Mouse (Mus musculus): Measurements from ENCODE around the gene Ttc39d. TPM values are rescaled to one million over a fixed set of nuclear protein-coding genes. Genes with fewer than 3 reads are reported as not detected.
A peak's percentile ranks its signal among the peaks of the same experiment; 100 is the strongest.
"Not testable (repeated sequence)": the region's sequence is repeated elsewhere in the genome, so short reads cannot be mapped to it uniquely, and the experiment has no call there.

Ttc39d gene
- polyA plus RNA-seq (2012; rRNA removed), result not detected in 2 replicates

DNA sequence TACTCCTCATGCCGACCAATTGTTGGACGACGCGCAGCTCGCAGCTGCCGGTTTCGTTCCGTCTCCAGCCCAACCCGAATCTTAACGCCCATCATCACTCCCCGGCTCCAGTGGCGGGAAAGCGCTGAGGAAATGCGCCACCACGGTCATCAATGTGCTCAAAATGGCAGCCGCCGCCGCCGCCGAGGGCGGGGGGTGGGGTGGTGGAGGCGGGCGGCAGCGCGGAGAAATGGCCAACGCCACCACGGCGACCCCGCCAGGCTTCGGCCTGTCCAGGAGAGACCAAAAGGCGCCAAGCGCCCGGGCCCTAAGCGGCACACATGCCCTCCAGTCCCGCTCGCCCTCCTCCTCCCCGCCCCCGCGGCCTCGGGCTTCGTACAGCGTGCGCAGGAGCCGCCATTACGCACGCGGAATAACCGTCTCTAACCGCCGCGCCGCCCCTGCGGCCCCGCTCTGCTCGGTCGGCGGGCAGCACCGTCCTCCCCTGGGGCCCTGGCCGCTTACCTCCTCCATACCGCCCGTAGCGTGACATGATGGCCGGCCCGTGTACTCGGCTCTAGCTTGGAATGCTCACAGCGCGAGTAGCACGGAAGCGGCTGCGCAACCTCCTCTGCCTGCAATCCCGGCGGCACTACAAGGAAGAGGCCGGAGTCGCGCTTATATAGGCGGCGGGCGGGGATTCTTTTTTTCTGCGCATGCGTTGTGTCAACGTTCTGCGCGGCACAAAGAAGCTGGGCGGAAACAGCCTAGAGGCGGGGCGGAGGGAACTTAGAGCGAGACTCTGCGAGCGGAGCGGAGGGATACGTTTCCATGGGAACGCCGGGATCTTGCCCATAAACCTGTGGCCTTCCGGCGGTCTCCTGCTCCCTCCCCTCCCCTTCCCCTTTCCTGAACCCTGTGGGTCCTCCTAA lies at the start of gene Ttc39d, which contains the start of gene Srsf7:
TSS of gene Ttc39d (plus strand) at position 790 of the 911 bp plus-strand sequence.
TSS of gene Srsf7 (minus strand) at position 637 of the 911 bp plus-strand sequence.
- DNase-seq (ENCODE audit: low read depth, low spot score), result peak; percentile 90
- WGBS, result under 1% methylated on average over 95 of the region's 95 CpGs

DNA sequence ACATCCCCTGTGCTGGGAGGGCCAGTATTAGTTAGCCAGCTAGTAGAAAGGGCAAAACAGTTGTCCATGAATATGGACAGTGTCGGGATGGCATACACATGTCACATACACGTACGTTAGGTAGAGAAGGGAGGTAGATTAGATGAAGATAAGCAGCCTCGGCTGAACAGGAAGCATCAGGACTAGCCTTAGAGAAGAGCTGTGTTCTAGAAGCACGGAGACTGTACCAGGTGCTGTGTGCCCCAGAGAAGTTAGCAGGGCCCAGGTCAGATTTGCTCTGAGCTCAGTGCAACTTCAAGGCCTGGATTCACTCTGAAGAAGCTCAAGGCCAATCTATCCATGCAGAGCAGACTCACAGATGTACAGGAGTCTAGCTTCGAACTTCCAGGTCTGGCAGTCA lies 49.8 kb upstream of the Ttc39d start:
- DNase-seq (ENCODE audit: low read depth, low spot score), result no peak
- WGBS, result 86% methylated on average over 6 of the region's 6 CpGs

DNA sequence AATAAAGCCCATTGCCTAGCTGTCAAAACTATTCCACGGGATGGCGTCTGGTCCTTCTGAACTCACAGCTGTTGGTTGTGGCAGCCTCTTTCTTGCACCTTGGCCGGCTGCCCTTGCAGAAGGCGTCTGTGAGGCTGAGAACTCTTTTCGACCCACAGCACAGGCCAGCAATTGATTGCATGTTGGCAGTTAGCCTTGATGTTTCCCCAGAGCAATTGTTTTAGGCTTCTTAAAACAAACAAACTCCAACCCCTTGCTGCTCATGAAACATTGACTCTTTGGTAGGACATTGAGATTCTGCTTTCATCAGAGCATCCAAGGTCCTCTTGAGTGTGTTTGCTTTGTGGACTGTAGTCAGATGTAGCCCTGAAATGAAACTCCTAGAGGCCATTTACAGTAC lies 46.8 kb upstream of the Ttc39d start:
- 37% methylated on average over 5 of the region's 5 CpGs for WGBS
- no peak for DNase-seq (ENCODE audit: low read depth, low spot score)

DNA sequence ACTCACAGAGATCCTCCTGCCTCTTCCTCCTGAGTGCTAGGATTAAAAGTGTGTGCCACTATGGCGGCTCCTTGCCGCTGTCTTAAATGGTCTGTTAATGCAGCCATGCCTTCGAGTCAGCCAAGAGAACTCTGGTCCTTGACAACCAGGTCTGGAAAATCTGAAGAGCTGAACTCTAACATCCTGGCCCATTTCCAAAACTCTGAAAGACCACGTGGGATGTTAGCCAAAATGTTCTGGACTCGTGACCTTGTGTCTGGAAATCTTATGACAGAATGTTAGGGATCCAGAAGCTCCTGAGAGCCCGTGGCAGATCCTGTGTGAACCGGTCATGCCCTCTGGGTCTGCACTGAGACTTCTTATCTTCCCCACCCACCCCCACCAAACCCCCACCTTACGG lies 43.3 kb upstream of the Ttc39d start:
- no peak for DNase-seq (ENCODE audit: low read depth, low spot score)
- 71% methylated on average over 8 of the region's 8 CpGs for WGBS

DNA sequence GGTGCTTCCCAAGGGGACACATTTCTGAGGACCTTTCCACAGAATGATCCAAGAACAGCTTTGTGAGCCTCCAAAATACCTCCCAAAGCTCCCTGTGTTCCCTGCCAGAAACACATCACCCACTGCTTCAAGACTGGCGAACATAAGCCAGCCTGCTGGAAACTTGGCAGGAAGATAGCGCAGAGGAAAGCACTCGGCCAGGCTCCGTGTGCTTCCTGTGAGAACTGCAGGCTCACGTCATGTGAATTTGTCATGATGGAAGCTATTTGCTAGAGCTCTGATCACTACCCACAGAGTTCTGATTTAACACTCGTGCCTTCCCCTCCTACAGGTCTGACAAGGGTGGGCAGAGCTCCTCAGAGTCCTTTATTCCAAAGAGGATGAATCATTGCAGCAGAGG lies 41.5 kb upstream of the Ttc39d start:
- 71% methylated on average over 6 of the region's 6 CpGs for WGBS
- no peak for DNase-seq (ENCODE audit: low read depth, low spot score)

DNA sequence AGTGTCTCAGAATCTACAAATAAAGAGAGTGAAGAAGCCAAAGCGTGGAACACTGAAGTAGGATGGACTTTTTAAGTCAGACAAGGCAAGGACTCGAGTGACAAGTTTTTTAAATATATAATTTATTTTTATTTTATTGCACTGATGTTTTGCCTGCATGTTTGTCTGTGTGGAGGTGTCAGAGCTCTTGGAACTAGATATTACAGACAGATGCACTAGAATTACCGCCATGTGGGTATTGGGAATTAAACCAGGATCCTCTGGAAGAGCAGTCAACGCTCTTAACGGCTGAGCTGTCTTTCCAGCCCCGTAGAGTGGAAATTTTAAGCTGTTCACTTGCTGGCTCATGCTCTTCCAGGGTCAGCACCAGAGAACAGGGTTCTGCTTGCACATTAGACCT lies 40.9 kb upstream of the Ttc39d start:
- 80% methylated on average over 6 of the region's 6 CpGs for WGBS

DNA sequence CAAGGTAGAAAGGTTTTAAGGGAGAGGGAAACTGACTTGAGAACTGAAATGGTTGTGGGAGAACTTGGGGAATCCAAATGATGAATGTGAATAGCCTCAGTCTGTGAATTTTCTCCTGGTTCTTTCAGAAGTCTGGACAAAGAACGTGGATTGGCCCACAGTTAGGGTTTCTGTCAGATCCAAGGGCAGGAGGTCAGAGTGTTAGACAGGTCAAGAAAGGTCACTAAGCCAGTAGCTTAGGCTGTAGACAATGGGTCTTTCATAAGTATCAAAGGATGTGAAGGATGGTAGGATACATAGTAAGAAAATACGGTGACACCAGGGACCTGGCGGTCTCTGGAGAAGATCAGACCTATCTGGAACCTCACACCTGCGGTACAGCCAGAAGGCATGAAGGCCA lies 39.8 kb upstream of the Ttc39d start:
- DNase-seq (ENCODE audit: low read depth, low spot score), result no peak
- 82% methylated on average over 4 of the region's 4 CpGs for WGBS

More for the DNA sequence above, 40.9 kb upstream of the Ttc39d start:
- DNase-seq (ENCODE audit: low read depth, low spot score), result no peak

DNA sequence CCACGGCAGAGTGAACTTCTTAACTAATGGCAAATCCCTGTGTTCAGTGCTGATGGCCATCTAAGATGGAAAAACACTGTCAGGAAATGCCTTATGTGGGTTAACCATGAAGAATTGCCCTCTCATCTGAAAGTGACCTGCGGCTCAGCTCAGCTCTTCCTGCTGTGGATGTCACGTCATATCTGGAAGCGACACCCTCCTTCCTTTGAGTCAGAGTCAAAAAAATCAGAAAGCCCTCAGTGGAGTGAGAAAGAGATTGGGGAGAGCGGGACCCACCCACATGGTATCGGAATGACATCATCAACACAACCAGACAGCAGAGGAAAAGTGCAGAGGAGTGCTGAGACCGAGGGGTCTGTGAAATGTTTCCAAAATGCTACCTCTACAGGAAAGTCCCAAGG lies 39.4 kb upstream of the Ttc39d start:
- no peak for DNase-seq (ENCODE audit: low read depth, low spot score)
- WGBS, result 64% methylated on average over 7 of the region's 7 CpGs

DNA sequence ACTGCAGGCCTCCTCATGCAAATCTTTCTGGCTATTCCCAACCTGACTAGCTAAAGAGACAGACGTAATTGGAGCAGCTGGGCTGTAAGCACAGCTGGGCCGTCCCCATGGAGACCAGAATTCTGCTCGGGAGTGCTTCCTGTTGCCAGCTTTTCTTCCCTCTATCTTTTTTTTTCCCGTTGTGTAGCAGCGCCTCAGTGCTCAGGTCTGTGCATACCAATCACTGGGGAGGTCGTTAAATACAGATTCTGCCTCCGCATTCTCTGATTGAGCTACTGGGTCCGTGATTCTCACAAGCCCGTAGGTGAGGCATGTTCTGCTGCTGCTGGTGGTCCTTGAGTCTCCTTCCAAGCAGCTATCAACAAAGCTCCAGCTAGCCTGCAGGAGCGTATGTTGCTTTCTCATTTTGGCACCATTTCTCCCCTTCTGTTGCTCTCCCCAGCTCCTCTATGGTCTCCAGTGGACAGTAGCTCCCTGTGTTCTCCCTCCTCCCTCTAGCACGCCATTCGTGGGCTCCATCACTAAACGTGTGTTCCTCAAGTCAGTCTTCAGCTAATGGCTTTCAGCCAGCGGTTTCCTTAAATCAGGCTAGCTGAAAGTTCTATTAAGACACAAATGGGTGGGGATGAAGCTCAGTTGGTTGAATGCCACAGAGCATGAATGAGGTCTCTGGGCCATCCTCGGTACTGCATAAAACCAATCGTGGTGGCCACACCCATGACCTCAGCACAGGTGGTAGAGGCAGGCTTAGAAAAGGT lies 38.7 kb upstream of the Ttc39d start:
- 44% methylated on average over 16 of the region's 16 CpGs for WGBS
- DNase-seq (ENCODE audit: low read depth, low spot score), result no peak

DNA sequence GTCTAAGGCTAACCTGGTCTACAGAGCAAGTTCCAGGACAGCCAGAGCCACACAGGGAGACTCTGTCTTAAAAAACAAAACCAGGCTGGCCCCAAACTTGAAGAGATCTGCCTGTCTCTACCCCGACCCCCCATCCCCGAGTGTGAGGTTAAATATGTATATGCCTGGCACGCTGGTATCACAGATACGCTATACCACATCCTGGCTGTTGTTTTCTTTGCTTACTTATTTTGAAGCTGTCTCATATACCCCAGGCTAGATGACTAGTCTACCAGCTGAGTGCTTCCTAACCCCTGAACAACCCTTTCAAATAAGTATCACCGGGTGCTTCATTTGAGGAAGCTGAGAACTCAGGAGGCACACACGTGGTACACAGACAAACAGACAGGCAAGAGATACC lies 37.5 kb upstream of the Ttc39d start:
- WGBS, result 96% methylated on average over 6 of the region's 6 CpGs
- no peak for DNase-seq (ENCODE audit: low read depth, low spot score)

DNA sequence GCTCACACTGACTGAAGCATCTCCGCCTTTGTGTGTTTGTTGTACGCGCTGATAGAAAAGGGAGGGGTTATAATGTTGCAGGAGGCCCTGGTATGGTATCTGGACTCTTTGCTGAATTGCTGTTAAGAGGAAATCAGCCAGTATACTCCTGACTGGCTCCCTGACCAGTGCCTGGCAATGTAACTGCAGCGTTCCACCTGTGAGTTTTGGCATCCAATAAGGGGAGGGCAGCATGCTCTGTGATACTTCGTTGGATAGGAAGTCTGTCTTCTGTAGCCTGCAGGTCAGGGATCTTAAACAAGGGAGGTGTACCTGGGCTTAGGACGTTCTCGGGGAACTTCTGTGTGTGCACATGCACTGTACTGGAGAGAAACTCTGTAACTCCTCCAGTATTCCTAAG lies 36.3 kb upstream of the Ttc39d start:
- no peak for DNase-seq (ENCODE audit: low read depth, low spot score)
- WGBS, result 84% methylated on average over 7 of the region's 7 CpGs

DNA sequence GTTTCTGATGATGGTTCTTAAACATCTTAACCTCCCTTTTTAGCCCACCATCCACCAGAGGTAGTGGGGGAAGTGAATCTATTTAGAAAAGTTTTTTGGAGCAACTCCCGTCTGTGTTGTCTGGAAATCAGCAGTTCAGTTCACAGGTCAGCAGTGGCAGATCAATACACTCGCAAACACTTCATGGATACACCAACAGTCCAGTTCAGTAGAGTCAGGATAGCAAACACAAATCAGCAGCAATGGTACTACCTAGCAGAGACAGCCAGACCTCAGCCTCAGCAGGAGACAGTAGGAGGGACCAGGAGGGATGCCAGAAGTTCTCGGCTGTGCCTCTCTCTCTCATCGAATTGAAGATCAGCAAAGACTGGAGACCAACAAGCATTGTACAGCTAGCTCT lies 35.3 kb upstream of the Ttc39d start:
- 91% methylated on average over 4 of the region's 4 CpGs for WGBS

DNA sequence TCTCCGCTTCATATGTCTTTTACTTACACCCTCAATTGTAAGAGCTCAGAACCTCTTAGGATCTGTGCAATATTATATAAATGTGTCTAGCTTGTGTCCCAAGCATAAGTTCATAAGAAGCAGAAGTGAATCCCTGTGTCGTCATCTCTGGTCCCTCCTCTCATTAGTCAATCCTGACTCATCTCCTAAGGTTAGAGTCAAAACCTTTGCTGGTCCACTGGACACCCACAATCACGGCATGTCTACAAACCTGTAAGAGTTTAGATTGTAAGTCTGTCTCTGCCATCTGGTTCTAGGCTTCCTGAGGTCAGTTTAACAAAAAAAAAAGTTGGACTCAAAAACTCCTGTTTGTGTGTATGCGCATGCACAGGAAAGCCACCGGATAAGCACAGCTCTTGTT lies 34.5 kb upstream of the Ttc39d start:
- no peak for DNase-seq (ENCODE audit: low read depth, low spot score)
- 82% methylated on average over 5 of the region's 5 CpGs for WGBS

More for the DNA sequence above, 35.3 kb upstream of the Ttc39d start:
- no peak for DNase-seq (ENCODE audit: low read depth, low spot score)

DNA sequence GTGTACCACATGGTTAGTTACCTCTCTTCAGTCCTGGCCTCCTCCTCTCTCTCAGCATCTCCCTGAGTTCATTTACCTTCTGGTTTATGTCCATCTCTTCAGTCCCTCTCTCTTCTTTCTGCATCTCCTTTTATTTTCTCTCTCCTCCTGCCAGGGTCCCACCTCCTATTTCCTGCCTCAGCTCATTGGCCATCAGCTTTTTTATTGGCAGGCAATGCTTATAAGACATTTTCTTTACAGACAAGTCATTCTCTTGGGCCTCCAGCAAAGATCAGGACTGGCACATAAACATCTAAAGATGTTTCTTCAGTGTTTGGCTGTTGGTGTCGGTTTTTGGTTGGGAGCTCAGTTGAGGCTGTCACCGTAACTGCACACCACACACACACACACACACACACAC lies 33.6 kb upstream of the Ttc39d start:
- no peak for DNase-seq (ENCODE audit: low read depth, low spot score)
- 79% methylated on average over 2 of the region's 2 CpGs for WGBS

DNA sequence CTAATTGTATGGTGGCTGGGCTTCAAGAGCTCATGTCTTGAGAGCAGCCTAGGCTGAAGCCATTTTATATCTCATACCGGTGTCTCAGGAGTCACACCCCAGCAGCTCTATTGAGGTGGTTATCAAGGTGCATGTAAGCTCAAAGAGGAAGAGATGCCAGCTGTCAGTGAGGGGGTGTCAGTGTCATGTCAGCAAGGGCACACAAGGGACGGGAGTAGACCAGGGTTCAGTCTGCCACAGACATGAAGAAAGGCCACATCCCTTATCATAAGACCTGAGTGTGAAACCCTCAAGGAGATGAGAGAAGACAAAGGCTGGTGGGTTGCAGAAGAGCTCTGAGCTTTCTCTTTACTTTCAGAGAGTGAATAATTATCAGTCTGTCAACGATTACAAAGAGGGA lies 33.1 kb upstream of the Ttc39d start:
- no peak for DNase-seq (ENCODE audit: low read depth, low spot score)
- WGBS, result 78% methylated on average over 3 of the region's 3 CpGs

DNA sequence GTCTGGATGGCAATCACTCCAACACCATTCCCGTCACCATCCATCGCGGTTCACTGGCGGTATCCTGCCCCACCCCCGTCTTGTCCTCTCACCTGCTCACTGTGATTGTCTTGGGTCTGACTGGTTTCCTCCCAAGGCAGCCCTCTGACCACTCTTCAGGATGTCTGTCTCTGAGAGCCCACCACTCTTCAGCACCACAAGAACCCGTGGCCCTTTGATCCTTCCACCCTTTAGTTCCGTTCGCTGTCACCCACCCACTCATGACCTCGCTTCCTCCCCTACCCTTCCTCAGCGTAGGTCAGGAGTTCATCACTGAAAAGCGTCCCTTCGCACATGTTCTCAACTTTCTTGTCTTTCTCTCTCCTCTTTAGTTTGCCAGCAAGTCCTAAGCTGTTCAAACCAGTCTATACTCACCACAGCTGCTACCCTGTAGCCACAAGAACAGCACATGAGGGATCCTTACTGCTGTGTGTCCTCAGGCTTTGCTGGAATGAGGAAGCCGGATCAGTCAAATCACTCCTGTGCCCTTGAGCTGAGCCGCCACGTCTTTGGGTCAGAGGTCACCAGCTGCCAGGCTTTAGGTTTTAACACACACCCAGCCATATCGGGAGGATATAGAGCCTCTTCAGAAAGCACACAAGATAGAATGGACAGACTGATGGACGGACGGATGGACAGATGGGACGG lies 32.4 kb upstream of the Ttc39d start:
- no peak for DNase-seq (ENCODE audit: low read depth, low spot score)
- 72% methylated on average over 19 of the region's 19 CpGs for WGBS

DNA sequence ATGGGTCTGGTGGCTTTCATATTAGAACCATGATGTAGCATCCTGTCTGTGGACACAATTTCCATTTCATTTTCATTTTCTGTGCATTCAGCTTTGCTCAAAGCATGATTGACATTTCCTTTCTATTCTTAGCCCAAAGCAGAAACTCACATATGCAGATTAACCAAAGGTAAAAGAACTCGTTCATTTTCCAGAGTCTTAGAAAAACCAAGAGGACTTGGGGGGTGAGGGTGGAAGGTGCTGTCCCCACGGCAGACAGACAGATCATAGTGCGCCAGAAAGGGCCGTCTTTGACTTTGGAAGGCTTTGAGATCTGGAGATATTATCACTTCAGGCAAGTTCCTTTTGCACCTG lies 31.9 kb upstream of the Ttc39d start:
- WGBS, result 82% methylated on average over 4 of the region's 4 CpGs
- no peak for DNase-seq (ENCODE audit: low read depth, low spot score)

DNA sequence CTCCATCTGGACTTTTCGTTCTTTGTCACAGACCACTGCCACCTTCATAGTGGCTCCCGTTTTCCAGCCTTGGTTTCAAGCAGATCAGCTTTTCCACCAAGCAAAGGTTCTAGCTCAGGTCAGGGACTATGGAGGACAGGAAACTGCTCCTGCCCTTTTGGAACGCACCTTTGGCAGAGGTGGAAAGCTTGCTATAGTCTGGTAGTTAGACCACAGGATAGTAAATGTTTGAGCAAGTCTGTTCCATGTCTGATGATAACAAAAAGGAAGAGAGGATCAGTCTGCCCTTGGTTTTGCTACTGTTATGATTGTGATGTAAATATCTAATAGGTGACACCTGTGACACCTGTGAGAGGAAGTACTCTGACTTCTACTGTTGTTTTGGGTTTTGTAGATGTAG lies 31.3 kb upstream of the Ttc39d start:
- no peak for DNase-seq (ENCODE audit: low read depth, low spot score)
- 90% methylated on average over 3 of the region's 3 CpGs for WGBS

DNA sequence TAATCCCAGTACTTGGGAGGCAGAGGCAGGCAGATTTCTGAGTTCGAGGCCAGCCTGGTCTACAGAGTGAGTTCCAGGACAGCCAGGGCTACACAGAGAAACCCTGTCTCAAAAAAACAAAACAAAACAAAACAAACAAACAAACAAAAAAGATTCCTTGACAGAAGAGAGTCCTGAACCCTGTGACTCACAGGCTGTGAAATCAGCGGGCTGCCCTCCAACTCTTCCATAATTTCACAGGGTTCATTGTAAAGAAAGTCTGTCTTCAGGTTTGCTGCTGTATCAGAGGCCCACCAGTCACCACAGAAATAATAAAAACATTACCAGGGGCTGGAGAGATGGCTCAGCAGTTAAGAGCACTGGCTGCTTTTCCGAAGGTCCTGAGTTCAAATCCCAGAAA lies 28.4 kb upstream of the Ttc39d start:
- not testable (repeated sequence) for DNase-seq (ENCODE audit: low read depth, low spot score)
- 96% methylated on average over 3 of the region's 3 CpGs for WGBS

DNA sequence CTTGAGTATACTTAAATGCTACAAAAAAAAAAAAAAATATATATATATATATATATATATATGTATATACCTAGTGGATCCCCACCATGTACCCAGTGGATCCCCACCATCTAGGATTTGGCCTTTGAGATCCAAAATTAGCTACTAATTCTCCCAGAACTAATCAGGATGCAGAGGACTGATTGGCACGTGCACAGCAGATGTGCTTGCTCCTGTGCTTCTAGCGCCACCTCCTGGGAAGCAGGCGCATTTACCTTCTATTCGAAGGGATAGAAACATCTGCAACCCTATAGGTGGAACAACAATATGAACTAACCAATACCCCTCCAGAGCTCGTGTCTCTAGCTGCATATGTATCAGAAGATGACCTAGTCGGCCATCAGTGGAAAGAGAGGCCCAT lies 27.3 kb upstream of the Ttc39d start:
- under 1% methylated on average over 6 of the region's 6 CpGs for WGBS
- peak; percentile 36 for DNase-seq (ENCODE audit: low read depth, low spot score)
